ENCODE assay signal across 9 mouse cellular contexts in genomic region chr5:146691745-146692144, GRCm38 (mm10).
DNase-seq lines count a peak whose midpoint lies in the region; ATAC-seq and TF ChIP-seq lines count a peak whose summit lies in the region.
"Had no signal": no experiment of that assay in that cellular context is flagged by ENCODE, and none has a peak within 500 bp of the region (broad histone marks: within the 10 kb centered on the region; RNA-seq: fewer than 3 reads in every experiment).

No protein-coding gene starts in this region.

- no peak overlapping the region for H3K27ac ChIP-seq in heart, embryonic 12.5 days (ENCODE audit: poor library complexity, severe bottlenecking)
- no peak overlapping the region for H3K27ac ChIP-seq in midbrain, postnatal 0 days (ENCODE audit: low read depth, low read length)
- H3K27ac ChIP-seq in midbrain, embryonic 10.5 days (replicated peaks) = no peak overlapping the region
- H3K27ac ChIP-seq: embryonic facial prominence, embryonic 12.5 days had no signal

- H3K9me3 ChIP-seq in heart, embryonic 12.5 days (replicated peaks) = no peaks in the 10 kb centered on the region
- H3K9me3 ChIP-seq in midbrain, postnatal 0 days (ENCODE audit: low read length) = no peaks in the 10 kb centered on the region
- H3K9me3 ChIP-seq in midbrain, embryonic 10.5 days (replicated peaks) = no peaks in the 10 kb centered on the region
- H3K9me3 ChIP-seq: embryonic facial prominence, embryonic 12.5 days had no signal

- DNase-seq in heart, adult 18-20 months = no peak
- DNase-seq in midbrain, postnatal 0 days (ENCODE audit: low spot score) = no peak
- no peak for DNase-seq in midbrain, embryonic 10.5 days (ENCODE audit: low spot score)
- peak; percentile 43 to 58 for DNase-seq in kidney, postnatal 25 days
- DNase-seq in yolk sac, embryonic 10.5 days (ENCODE audit: low spot score) = peak; percentile 57
- no peak for DNase-seq in adrenal gland, postnatal 36 days
- no peak for DNase-seq in cerebellum, adult 18-20 months

- no peaks in the 10 kb centered on the region for H3K36me3 ChIP-seq in heart, embryonic 12.5 days
- no peaks in the 10 kb centered on the region for H3K36me3 ChIP-seq in midbrain, postnatal 0 days (ENCODE audit: insufficient read depth, low read length)
- no peaks in the 10 kb centered on the region for H3K36me3 ChIP-seq in midbrain, embryonic 10.5 days
- H3K36me3 ChIP-seq: embryonic facial prominence, embryonic 12.5 days had no signal

- 0 out of 2 replicates have a peak, but pooled peaks have one; percentile 9 for ATAC-seq in heart, embryonic 12.5 days (ENCODE audit: insufficient number of reproducible peaks, low FRiP score)
- ATAC-seq in midbrain, postnatal 0 days (ENCODE audit: low FRiP score) = no peak

- no peak overlapping the region for H3K9ac ChIP-seq in heart, embryonic 12.5 days
- H3K9ac ChIP-seq in midbrain, postnatal 0 days (replicated peaks; ENCODE audit: low read length, poor library complexity, severe bottlenecking) = no peak overlapping the region
- H3K9ac ChIP-seq: embryonic facial prominence, embryonic 12.5 days had no signal

- H3K4me3 ChIP-seq in heart, embryonic 12.5 days = no peak overlapping the region
- no peak overlapping the region for H3K4me3 ChIP-seq in midbrain, postnatal 0 days (ENCODE audit: low read depth, low read length)
- H3K4me3 ChIP-seq in midbrain, embryonic 10.5 days = no peak overlapping the region
- H3K4me3 ChIP-seq: embryonic facial prominence, embryonic 12.5 days had no signal

- peak; percentile 30; the same call in 1 of the 2 replicates for TF ChIP-seq CTCF in midbrain, postnatal 0 days (IDR thresholded peaks at IDR 0.05)

- peaks cover 14% of the 10 kb centered on the region for H3K4me1 ChIP-seq in heart, embryonic 12.5 days (replicated peaks)
- H3K4me1 ChIP-seq in midbrain, postnatal 0 days (ENCODE audit: insufficient read depth, low read length) = no peaks in the 10 kb centered on the region
- H3K4me1 ChIP-seq in midbrain, embryonic 10.5 days = peaks cover 9% of the 10 kb centered on the region
- H3K4me1 ChIP-seq: embryonic facial prominence, embryonic 12.5 days had no signal

- WGBS in heart, embryonic 12.5 days = 45% methylated on average over 8 of the region's 8 CpGs
- 80% methylated on average over 8 of the region's 8 CpGs for WGBS in midbrain, postnatal 0 days
- 70% methylated on average over 8 of the region's 8 CpGs for WGBS in midbrain, embryonic 10.5 days

- H3K27me3 ChIP-seq in heart, embryonic 12.5 days (replicated peaks) = peaks cover 6% of the 10 kb centered on the region; the same call in 1 of the 2 replicates
- no peaks in the 10 kb centered on the region; the same call in 1 of the 2 replicates for H3K27me3 ChIP-seq in midbrain, postnatal 0 days (ENCODE audit: insufficient read depth, low read length)
- no peaks in the 10 kb centered on the region for H3K27me3 ChIP-seq in midbrain, embryonic 10.5 days (ENCODE audit: low read depth, poor library complexity, severe bottlenecking)
- H3K27me3 ChIP-seq: embryonic facial prominence, embryonic 12.5 days had no signal

- H3K4me2 ChIP-seq in heart, embryonic 12.5 days = no peak overlapping the region
- no peak overlapping the region for H3K4me2 ChIP-seq in midbrain, postnatal 0 days (ENCODE audit: low read depth, low read length, poor library complexity, severe bottlenecking)
- H3K4me2 ChIP-seq: embryonic facial prominence, embryonic 12.5 days had no signal

Comparison
In these comparisons a context has a peak if more than half of its experiments do, and no peak if none do; other contexts are left out.
1. DNase-seq: peak in kidney, postnatal 25 days (2 of 2) and yolk sac, embryonic 10.5 days (single experiment); none in heart, adult 18-20 months (0 of 2), midbrain, postnatal 0 days (single experiment), midbrain, embryonic 10.5 days (single experiment), adrenal gland, postnatal 36 days (0 of 2) and cerebellum, adult 18-20 months (0 of 2).